Mouse (Mus musculus) cortical plate, adult 2 months (tissue): ENCODE results near the gene Tesmin. TPM values are rescaled to one million over a fixed set of nuclear protein-coding genes. Genes with fewer than 3 reads are reported as not detected.

ENCODE experiments used
- H3K27ac ChIP-seq: fragments of 200-500 bp; 2 replicates; pipeline ENCODE4 v1.5.1; 2012; ENCODE audit warnings: low read length, control low read depth, inconsistent platforms; ENCODE audit not compliant: insufficient read depth
- H3K4me1 ChIP-seq: fragments of 200-500 bp; 2 replicates; pipeline ENCODE4 v1.6.1; 2011; ENCODE audit warnings: low read length; ENCODE audit not compliant: control insufficient read depth, insufficient read depth
- H3K4me3 ChIP-seq: fragments of 200-500 bp; 2 replicates; pipeline ENCODE4 v1.5.1; 2011; ENCODE audit warnings: mild to moderate bottlenecking, low read length, control low read depth; ENCODE audit not compliant: insufficient read depth
- CTCF ChIP-seq: fragments of 200-500 bp; IDR thresholded peaks from 2 replicates; pipeline ENCODE4 v1.5.1; 2011; ENCODE audit warnings: mild to moderate bottlenecking, control low read depth, low read length; ENCODE audit not compliant: insufficient read depth; ENCODE audit errors: extremely low read depth
- POLR2A ChIP-seq: fragments of 200-500 bp; IDR thresholded peaks from 2 replicates; pipeline ENCODE4 v1.6.1; 2011; ENCODE audit warnings: mild to moderate bottlenecking, low read length, control low read depth; ENCODE audit not compliant: insufficient read depth; ENCODE audit errors: extremely low read depth
- polyA plus RNA-seq: library from polyadenylated mRNA; depleted of rRNA; stranded (reverse); fragments of >200 nt; gene quantifications from 2 replicates; pipeline ENCODE4 v1.2.3, GENCODE M21; 2012; rRNA removed

The Tesmin gene
- polyA plus RNA-seq: 0.15 TPM in 2 replicates

DNA sequence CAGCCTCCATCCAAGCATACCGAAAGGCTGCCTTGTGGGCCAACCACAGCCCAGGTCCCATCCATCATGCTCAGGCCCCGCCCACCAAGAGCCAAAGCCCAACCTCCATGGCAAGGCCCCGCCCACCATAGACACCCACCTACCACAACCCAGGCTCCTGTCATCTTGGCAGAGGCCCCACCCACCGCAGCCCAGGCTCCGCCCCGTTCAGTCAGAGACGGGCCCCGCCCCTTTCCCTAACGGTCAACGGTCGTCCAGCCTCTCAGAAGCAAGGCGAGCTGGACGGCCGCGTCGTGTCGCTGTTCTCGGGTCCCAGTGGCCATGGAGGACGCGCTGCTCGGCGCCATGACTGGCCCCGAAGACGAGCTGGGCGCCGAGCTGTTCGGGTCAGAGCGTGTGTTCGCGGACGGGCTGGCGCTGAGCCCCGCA, at the start of gene Tesmin:
Gene Tesmin (plus strand): TSS at position 229 of the 429 bp plus-strand sequence.
- H3K4me3 ChIP-seq: peak within 1 kb of the TSS; percentile 12; the same call in 1 of the 2 replicates
- TF ChIP-seq CTCF (no peak), POLR2A (no peak)
- no peak within 1 kb of the TSS for H3K27ac ChIP-seq
- no peaks in the 10 kb centered on the region for H3K4me1 ChIP-seq

DNA sequence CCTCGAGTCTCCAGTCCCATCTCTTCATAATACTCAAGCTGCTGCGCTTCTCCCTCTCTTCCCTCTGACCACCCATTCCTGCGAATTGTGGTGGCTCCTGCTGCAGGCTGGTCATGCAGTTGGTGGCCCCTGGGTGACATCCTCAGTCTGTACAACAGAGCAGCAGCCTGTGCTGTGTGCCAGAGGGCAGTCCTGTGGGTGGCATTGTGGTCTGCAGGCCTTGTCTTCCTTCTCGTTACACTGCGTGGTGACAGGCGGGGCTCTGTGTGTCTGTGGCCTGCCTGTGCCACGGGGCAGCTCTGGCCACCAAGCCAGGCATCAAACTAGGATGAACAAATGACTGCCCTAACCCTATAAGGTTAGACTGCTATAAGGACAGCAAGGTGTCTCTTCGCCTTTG, 49.5 kb upstream of the Tesmin start:
- no peak overlapping the region for H3K4me3 ChIP-seq
- H3K4me1 ChIP-seq: no peaks in the 10 kb centered on the region; the same call in 1 of the 2 replicates
- TF ChIP-seq POLR2A: no peak
- TF ChIP-seq CTCF: no peak
- H3K27ac ChIP-seq: no peak overlapping the region

DNA sequence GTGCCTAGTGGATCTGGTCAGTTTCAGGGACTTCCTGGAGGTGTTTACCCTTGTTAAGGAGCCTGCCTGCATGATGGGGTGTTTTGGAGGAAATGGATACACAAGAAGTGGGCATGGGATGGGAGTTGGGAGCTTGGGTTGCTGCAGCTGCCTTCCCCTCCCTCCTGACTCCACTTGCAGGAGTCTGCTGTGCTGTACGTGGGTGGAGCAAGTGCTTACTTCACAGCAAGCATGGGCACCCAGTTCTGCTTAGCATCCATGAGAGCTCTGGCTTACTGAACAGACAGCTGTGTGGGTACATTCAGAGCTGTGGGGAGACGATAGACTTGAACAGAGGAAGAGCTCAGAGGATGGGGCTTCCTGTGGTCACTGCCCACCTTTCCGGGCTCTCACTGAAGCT, 47.6 kb upstream of the Tesmin start:
- H3K27ac ChIP-seq: no peak overlapping the region
- TF ChIP-seq POLR2A: no peak
- TF ChIP-seq CTCF: no peak
- H3K4me1 ChIP-seq: no peaks in the 10 kb centered on the region; the same call in 1 of the 2 replicates
- H3K4me3 ChIP-seq: no peak overlapping the region

DNA sequence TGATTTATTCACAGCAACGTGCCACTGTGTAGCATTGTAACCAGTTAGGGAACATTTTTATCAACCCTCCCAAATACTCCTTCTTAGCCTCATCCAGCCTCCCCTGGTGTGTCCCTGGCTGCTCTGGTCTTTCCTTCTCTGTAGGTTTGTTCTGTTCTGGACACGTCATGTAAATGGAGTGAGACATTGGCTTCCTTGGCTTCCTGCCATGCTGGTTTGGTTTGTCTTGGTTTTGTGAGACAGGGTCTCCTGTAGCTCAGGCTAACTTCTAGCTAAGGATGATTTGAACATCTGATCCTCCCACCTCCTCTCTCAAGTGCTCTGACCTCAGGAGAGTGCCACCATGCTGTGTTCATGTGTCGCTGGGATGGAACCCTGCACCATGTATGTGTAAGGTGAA, 44.7 kb upstream of the Tesmin start:
- no peak overlapping the region for H3K4me3 ChIP-seq
- no peaks in the 10 kb centered on the region; the same call in 1 of the 2 replicates for H3K4me1 ChIP-seq
- TF ChIP-seq CTCF: no peak
- TF ChIP-seq POLR2A: no peak
- no peak overlapping the region for H3K27ac ChIP-seq

DNA sequence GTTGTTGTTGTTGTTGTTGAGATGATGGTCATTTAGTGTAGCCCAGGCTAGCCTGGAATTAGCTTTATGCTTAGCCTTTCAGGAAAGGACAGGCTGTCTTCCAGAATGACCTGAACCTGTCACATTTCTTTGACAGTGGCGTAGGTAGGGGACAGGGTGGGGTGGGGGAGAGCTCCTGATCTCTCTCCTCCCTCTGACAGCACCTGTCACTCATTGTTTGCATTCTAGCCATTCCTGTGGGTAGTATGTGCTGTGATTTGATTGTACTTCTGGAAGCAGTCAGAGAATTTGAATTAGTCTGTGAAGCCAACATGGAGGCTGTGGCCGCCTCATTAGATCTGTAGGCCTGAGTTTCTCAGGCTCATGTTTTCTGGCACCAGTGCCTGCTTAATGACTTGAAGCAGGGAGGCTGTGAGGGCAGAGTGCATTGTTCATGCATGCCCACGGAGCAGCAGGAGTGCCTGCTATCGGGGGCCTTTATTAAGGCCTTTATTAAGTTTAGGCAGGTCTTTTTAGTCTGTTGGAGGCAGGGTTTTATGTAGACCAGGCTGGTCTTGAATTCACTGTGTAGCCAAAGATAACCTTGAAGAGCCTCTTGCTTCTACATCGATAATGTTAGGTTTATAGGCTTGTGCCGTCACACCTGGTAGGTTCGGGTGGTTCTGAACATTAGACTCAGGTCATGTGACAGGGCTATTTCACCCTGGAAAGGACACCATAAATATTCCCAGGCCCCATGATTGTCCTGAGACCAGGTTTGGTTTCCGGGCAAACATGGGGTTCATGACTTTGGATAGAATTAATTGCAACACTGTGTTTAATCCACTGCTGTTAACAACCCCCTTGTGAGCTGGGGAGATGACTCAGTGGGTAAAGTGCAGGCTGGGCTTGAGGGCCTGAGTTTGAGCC, 43.8 kb upstream of the Tesmin start:
- H3K27ac ChIP-seq: no peak overlapping the region
- TF ChIP-seq POLR2A (no peak), CTCF (no peak)
- H3K4me3 ChIP-seq: no peak overlapping the region
- no peaks in the 10 kb centered on the region; the same call in 1 of the 2 replicates for H3K4me1 ChIP-seq

DNA sequence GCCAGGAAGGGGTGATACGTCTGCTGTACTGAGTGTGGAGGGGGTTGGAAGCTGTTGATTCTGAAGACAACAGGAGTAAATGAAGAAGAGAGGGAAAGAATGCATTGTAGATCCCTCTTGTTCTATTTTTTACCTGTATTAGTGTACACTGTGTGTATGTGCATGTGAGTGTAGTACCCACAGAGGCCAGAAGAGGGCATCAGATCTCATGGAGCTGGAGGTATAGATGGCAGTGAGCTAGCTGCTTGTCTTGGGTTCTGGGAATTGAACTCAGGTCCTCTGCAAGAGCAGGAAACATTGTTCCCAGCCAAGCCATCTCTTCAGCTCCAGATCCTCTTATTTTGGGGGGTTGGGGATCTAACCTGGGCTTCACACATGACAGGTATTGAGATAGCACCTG, 40.9 kb upstream of the Tesmin start:
- Histone ChIP-seq H3K27ac (no peak overlapping the region), H3K4me1 (no peaks in the 10 kb centered on the region), H3K4me3 (no peak overlapping the region)
- TF ChIP-seq POLR2A (no peak), CTCF (no peak)

DNA sequence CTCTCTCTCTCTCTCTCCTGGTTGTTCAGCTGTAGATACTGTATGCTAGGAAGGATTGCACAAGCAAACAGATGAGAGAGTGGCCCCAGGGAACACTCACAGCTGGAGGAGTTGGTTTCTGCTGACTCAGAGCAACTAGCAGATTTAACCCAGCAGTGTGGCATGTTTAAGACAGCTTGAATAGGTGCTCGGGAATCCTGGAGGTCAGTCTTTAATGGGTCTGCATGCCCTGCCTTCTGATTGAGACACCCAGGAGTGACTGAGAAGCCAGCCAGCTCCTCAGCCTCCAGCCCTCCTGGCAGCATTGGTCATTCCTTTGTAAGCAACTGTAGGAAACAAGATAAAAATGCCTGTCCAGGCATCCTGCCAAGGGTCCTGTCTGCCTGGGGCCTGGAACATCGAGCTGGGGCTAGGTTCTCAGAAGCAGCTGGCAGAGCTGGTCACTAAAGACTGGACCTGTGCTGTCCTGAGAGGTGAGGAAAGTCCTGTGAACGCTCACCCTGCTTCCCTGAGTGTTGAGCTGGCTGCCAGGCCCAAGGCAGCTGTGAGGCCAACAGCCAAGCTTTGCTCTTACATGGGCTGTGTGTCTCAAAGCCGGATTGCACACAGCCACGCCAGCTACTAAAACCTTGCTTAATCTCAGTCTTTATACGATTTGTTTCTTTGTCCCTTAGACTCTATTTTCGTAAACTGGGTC, 35.1 kb upstream of the Tesmin start:
- 0 out of 2 replicates have a peak, but pooled peaks cover 1% of the 10 kb centered on the region for H3K4me1 ChIP-seq
- no peak overlapping the region for H3K4me3 ChIP-seq
- TF ChIP-seq CTCF (no peak), POLR2A (no peak)
- H3K27ac ChIP-seq: no peak overlapping the region

DNA sequence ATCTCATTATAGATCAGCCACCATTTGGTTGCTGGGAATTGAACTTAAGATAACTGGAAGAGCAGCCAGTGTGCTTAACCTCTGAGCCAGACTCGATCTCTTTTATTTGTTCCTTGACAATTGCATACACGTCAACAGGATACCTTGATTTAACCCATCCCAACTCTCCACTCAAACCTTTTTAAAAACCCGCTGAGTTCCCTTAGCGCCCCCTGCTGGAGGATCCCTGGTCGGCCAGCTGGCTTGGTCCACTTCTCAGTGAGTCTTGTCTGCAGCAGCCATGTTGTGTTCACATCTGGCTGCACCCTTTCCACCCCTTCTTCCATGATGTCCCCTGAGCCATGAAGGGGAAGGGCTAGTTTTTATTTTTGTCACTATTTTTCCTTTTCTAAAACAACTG, 33.6 kb upstream of the Tesmin start:
- no peak for TF ChIP-seq POLR2A
- 0 out of 2 replicates have a peak, but pooled peaks have one; percentile 0 for TF ChIP-seq CTCF
- Histone ChIP-seq H3K27ac (no peak overlapping the region), H3K4me1 (0 out of 2 replicates have a peak, but pooled peaks cover 1% of the 10 kb centered on the region), H3K4me3 (no peak overlapping the region)

DNA sequence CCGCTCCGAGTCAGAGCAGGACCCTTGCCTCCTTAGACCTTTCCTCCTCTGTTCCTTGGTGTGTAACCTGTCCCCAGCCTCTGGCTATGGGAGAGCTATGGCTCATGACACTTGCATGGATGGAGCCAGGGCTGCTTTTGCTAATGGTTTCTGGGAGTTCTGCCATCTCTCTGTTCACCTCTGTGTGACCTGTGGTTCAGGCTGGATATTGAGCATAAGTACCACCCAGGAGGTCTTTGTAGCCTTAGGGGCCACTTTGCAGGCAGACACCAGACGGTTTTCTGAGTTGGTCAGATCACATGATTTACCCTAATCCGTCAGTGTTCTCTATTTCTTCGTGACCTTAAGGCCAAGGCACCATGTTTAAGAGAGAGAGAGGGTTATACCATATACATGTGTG, 32.1 kb upstream of the Tesmin start:
- Histone ChIP-seq H3K4me1 (0 out of 2 replicates have a peak, but pooled peaks cover 1% of the 10 kb centered on the region), H3K27ac (no peak overlapping the region), H3K4me3 (no peak overlapping the region)
- TF ChIP-seq POLR2A (no peak), CTCF (no peak)
